Mouse (Mus musculus): ENCODE results near the gene Tmtc1. TPM values are rescaled to one million over a fixed set of nuclear protein-coding genes. Genes with fewer than 3 reads are reported as not detected.

Tmtc1 gene
- polyA plus RNA-seq, 1 experiment from 2014 or later = 2.4 TPM

DNA sequence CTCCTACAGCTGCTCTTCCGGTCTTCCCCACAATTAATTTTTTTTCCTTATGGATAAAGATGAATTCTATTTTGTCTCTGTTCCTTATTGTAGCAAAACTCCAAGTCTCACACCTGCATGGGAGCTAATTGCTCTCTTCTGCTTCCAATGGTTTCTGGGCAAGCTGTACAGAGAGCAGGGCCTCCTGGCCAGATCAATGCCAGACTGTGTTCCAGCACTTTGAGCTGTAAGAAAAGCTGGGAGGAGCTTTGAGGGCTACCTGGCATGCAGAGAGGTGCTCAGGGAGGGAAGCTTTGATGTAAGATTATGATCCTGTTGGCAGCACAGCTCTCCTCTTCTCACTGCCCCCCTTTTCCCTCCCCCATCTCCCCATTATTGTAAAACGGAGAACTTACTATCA, 10.6 kb upstream of the Tmtc1 start:
- no peaks in the 10 kb centered on the region for H3K4me1 ChIP-seq
- H3K4me2 ChIP-seq = no peak overlapping the region
- H3K9me3 ChIP-seq = no peaks in the 10 kb centered on the region
- no peaks in the 10 kb centered on the region for H3K36me3 ChIP-seq
- no peak overlapping the region for H3K27ac ChIP-seq
- no peak overlapping the region for H3K4me3 ChIP-seq (replicated peaks)
- no peak for ATAC-seq (ENCODE audit: insufficient read depth, low FRiP score, low read depth)
- 83% methylated on average over 2 of the region's 2 CpGs for WGBS
- H3K27me3 ChIP-seq (replicated peaks) = no peaks in the 10 kb centered on the region
- no peak overlapping the region for H3K9ac ChIP-seq

DNA sequence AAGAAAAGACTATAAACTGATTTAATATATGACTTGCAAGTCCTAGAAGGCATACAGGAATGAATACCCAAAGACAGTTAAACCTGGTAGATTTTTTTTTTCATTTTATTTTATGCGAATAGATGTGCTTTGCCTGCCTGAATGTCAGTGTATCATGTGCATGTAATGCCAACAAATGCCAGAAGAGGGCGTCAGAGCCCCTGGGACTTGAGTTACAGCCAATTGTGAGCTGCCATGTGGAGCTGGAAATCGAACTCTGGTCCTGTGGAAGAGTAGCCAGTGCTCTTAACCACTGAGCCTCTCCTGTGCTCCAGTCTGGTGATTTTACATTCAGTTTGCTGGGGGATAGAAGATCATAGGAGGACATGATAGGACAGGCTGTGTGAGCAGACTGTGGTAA, 4.0 kb upstream of the Tmtc1 start:
- Histone ChIP-seq H3K4me3 (replicated peaks) (no peak overlapping the region), H3K27me3 (replicated peaks) (peaks cover 15% of the 10 kb centered on the region; the same call in 1 of the 2 replicates), H3K9ac (no peak overlapping the region), H3K36me3 (no peaks in the 10 kb centered on the region), H3K9me3 (no peaks in the 10 kb centered on the region), H3K27ac (no peak overlapping the region), H3K4me2 (no peak overlapping the region), H3K4me1 (peaks cover 3% of the 10 kb centered on the region; the same call in 1 of the 2 replicates)
- no peak for ATAC-seq (ENCODE audit: insufficient read depth, low FRiP score, low read depth)
- WGBS = 64% methylated on average over 3 of the region's 3 CpGs

DNA sequence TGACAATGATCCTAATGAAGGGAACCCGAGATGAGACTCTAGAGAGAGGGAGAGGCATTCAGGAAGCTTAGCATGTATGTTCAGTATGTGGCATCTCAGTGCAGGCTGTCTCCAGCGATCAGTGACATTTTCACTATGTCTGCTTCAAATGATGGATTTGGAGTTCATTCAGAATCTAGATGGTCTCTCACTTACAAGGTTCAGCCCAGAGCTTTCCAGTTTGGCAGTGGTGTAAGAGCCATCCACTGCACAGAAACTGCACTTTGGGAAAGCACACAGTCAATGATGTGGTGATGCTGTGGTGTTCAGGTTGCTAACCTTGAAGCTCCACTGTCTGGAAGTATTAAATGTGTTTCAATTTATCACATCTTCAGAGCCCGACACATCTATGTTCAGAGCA, 1.9 kb upstream of the Tmtc1 start:
- H3K4me2 ChIP-seq = no peak overlapping the region
- no peak overlapping the region for H3K4me3 ChIP-seq (replicated peaks)
- no peaks in the 10 kb centered on the region for H3K9me3 ChIP-seq
- no peak overlapping the region for H3K9ac ChIP-seq
- 63% methylated on average over 3 of the region's 3 CpGs for WGBS
- no peaks in the 10 kb centered on the region for H3K36me3 ChIP-seq
- no peak for ATAC-seq (ENCODE audit: insufficient read depth, low FRiP score, low read depth)
- H3K27me3 ChIP-seq (replicated peaks) = peaks cover 23% of the 10 kb centered on the region
- peaks cover 13% of the 10 kb centered on the region; the same call in 1 of the 2 replicates for H3K4me1 ChIP-seq
- H3K27ac ChIP-seq = no peak overlapping the region

DNA sequence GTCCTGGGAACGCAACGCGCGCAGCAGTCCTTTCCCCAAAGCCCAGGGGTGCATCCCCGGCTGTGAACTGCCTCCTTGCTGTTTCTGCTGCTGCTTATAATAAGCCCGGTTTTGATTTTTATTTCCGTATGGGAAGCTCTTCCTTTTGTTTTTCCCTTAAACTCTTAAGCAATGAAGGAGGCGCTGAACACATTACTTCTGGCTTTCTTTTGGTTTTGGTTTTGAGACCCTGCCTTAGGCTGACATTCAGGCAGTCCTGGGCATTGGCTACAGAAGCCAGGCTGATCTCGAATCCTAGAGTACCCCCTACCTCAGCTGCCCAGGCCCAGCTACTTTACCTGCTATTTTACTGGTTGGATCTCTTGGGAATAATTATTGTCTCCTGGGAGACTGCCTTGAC, 607 bp upstream of the Tmtc1 start:
- 9% methylated on average over 9 of the region's 9 CpGs for WGBS
- ATAC-seq (ENCODE audit: insufficient read depth, low FRiP score, low read depth) = no peak

DNA sequence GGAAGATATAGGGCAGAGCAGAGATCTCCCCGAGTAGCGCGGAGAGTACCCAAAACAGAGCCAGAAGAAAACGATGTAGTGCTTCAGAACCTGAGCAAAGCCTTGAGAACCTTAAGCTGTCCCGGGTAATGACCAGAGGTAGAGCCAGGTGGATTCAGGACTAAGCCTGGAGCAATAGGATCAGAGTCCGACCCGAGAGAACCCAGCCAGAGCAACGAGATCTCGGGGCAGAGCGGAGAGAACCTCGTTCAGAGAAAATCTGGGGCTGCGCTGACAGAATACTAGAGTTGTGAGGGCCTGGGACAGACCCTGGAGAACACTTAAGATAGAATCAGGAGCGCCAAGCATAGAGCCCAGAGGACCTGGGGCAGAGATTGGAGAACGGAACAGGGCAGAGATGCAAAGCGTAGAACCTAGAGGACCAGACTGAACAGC, 881 bp downstream of the Tmtc1 start:
- Histone ChIP-seq H3K9me3 (no peaks in the 10 kb centered on the region), H3K4me2 (peak overlapping the region; percentile 96), H3K27ac (no peak overlapping the region), H3K4me3 (replicated peaks) (peak overlapping the region; percentile 67), H3K27me3 (replicated peaks) (peaks cover 23% of the 10 kb centered on the region), H3K4me1 (peaks cover 13% of the 10 kb centered on the region; the same call in 1 of the 2 replicates), H3K36me3 (no peaks in the 10 kb centered on the region), H3K9ac (peak overlapping the region; percentile 29; the same call in 1 of the 2 replicates)
- 0 out of 2 replicates have a peak, but pooled peaks have one; percentile 16 for ATAC-seq (ENCODE audit: insufficient read depth, low FRiP score, low read depth)
- 3% methylated on average over 15 of the region's 15 CpGs for WGBS

More for the DNA sequence above, 607 bp upstream of the Tmtc1 start:
- Histone ChIP-seq H3K27ac (no peak overlapping the region), H3K9me3 (no peaks in the 10 kb centered on the region), H3K36me3 (no peaks in the 10 kb centered on the region), H3K4me1 (peaks cover 13% of the 10 kb centered on the region; the same call in 1 of the 2 replicates), H3K9ac (peak overlapping the region; percentile 29; the same call in 1 of the 2 replicates), H3K27me3 (replicated peaks) (peaks cover 23% of the 10 kb centered on the region), H3K4me2 (peak overlapping the region; percentile 96), H3K4me3 (replicated peaks) (peak overlapping the region; percentile 67)

DNA sequence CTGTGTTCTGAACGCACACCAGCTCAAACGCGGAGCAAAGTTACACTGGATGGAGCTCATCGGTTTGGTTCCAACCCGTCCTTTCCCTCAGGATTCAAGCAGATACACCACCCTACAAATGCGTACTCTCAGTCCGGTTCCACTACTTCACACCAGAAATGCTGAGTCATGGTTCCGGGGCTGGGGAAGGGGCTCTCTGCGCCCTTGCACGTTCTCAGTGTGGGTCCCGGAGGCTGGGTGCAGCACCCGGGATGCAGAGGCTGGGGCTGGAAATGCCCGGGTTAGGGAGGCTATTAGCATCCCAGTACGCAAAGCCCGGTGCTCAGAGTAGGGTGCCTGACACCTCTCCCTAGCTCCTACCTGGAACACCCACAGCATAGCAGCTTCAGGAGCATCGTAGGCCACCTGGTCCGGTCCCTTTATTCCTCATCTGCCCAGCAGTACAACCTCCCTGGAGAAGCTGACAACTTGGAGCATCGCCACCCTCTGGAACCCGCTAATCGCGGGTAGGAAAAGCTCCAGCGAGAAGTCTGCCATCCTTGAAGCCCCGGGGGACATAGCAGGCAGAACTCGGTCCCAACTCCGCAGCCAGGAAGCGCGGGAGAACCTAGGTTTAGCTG, 1.4 kb downstream of the Tmtc1 start:
- no peaks in the 10 kb centered on the region for H3K36me3 ChIP-seq
- H3K27ac ChIP-seq = no peak overlapping the region
- peaks cover 23% of the 10 kb centered on the region for H3K27me3 ChIP-seq (replicated peaks)
- H3K4me1 ChIP-seq = peaks cover 13% of the 10 kb centered on the region; the same call in 1 of the 2 replicates
- peak overlapping the region; percentile 96 for H3K4me2 ChIP-seq
- no peaks in the 10 kb centered on the region for H3K9me3 ChIP-seq
- peak overlapping the region; percentile 29; the same call in 1 of the 2 replicates for H3K9ac ChIP-seq
- 1% methylated on average over 27 of the region's 27 CpGs for WGBS
- H3K4me3 ChIP-seq (replicated peaks) = peak overlapping the region; percentile 67
- ATAC-seq (ENCODE audit: insufficient read depth, low FRiP score, low read depth) = no peak

DNA sequence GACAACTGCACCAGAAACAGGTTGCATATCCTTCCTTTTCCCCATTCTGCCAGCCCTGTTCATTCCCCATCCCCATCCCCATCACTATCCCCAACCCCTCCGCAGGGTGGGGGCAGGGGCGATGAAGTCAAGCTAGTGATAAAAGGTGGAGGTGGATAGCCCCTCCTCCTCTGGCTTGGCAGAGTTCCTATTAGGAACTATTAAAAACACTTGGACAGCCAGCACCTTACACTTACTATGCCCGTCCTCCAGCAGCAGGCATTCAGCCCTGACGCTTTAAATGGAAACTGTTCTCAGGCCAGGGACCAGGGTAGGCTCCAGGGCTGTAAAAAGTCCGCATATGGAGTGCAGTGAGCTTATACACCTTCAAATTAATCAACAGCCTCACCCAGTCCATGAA, 2.3 kb downstream of the Tmtc1 start:
- WGBS = 14% methylated on average over 5 of the region's 5 CpGs

DNA sequence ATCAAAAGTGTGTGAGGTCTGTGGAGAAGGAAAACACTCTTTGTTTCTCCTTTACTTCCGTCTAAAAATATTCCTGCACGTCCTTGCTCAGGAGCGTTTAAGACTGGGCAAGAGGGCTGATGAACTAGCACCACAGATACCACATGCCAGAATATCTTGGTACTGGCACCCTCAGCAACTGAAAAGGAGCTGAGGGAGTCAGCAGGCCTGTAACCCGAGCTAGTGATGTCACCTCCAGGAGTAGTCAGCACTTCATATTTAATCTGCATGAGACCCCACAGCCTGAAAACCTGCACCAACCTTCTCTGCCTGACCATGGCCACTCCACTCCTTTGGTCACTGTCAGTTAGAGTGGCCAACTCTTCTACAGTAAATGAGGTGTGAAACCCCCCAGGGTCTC, 5.1 kb downstream of the Tmtc1 start:
- no peaks in the 10 kb centered on the region for H3K9me3 ChIP-seq
- H3K27ac ChIP-seq = no peak overlapping the region
- H3K4me2 ChIP-seq = no peak overlapping the region
- H3K9ac ChIP-seq = no peak overlapping the region
- H3K4me1 ChIP-seq = peaks cover 13% of the 10 kb centered on the region; the same call in 1 of the 2 replicates
- peaks cover 12% of the 10 kb centered on the region for H3K27me3 ChIP-seq (replicated peaks)
- WGBS = 67% methylated on average over 4 of the region's 4 CpGs
- no peak overlapping the region for H3K4me3 ChIP-seq (replicated peaks)
- H3K36me3 ChIP-seq = no peaks in the 10 kb centered on the region
- no peak for ATAC-seq (ENCODE audit: insufficient read depth, low FRiP score, low read depth)

More for the DNA sequence above, 2.3 kb downstream of the Tmtc1 start:
- Histone ChIP-seq H3K4me3 (replicated peaks) (peak overlapping the region; percentile 67), H3K4me2 (peak overlapping the region; percentile 96), H3K36me3 (no peaks in the 10 kb centered on the region), H3K9me3 (no peaks in the 10 kb centered on the region), H3K27ac (no peak overlapping the region), H3K27me3 (replicated peaks) (peaks cover 23% of the 10 kb centered on the region), H3K9ac (no peak overlapping the region), H3K4me1 (peaks cover 13% of the 10 kb centered on the region; the same call in 1 of the 2 replicates)
- ATAC-seq (ENCODE audit: insufficient read depth, low FRiP score, low read depth) = no peak

DNA sequence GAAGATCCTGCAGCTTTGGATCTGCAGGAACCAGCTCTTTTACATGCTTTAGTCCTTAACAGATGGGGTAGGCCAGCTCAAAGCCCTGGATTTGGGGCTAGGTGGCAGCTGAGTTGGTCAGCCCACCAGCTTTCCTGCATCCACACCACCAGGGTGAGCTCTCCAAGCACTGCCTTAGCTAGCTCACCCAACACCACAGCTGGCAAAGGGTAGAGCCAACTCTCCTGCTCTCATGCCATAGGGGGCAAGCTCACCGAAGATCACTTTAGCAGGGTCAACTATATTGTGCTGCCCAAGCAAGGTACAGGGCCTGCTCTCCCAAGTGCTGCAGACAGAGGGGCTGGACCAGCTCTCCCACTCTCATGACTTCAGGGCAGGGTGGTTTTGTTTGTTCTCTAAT, 6.6 kb downstream of the Tmtc1 start:
- 0 out of 2 replicates have a peak, but pooled peaks cover 4% of the 10 kb centered on the region for H3K4me1 ChIP-seq
- no peak overlapping the region for H3K4me2 ChIP-seq
- no peak for ATAC-seq (ENCODE audit: insufficient read depth, low FRiP score, low read depth)
- H3K27me3 ChIP-seq (replicated peaks) = peaks cover 2% of the 10 kb centered on the region; the same call in 1 of the 2 replicates
- WGBS = 93% methylated on average over 1 of the region's 1 CpGs
- no peak overlapping the region for H3K4me3 ChIP-seq (replicated peaks)
- no peak overlapping the region for H3K27ac ChIP-seq
- H3K36me3 ChIP-seq = no peaks in the 10 kb centered on the region
- no peaks in the 10 kb centered on the region for H3K9me3 ChIP-seq
- no peak overlapping the region for H3K9ac ChIP-seq

DNA sequence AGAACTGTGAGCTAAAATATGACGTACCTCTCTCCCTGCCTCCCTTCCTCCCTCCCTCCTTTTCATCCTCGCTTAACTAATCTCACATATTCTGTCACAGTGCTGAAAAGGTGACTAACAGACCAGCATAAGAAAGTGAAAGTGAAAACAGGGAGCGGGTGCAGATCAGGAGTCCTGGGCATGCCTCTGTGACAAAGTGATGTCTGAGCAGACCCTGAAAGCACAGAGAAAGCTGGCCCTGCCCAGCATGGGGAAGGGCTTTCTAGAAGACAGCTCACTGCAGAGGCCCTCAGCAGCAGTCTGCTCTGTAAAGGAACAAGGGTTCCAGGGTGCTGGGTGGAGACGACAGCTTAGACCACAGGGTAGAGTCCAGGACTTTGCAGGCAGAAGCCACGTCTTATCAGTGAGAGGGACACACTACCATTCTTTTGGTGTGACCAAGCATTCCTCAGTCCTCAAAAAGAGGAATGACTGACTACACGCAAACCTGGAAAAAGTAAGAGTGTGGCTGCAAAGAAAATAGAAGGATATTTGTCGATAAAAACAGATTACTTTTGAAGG, 7.7 kb downstream of the Tmtc1 start:
- WGBS = 77% methylated on average over 7 of the region's 7 CpGs
- Histone ChIP-seq H3K27ac (no peak overlapping the region), H3K9ac (no peak overlapping the region), H3K4me2 (no peak overlapping the region), H3K4me1 (no peaks in the 10 kb centered on the region), H3K27me3 (replicated peaks) (no peaks in the 10 kb centered on the region), H3K4me3 (replicated peaks) (no peak overlapping the region), H3K9me3 (no peaks in the 10 kb centered on the region), H3K36me3 (no peaks in the 10 kb centered on the region)
- ATAC-seq (ENCODE audit: insufficient read depth, low FRiP score, low read depth) = no peak

DNA sequence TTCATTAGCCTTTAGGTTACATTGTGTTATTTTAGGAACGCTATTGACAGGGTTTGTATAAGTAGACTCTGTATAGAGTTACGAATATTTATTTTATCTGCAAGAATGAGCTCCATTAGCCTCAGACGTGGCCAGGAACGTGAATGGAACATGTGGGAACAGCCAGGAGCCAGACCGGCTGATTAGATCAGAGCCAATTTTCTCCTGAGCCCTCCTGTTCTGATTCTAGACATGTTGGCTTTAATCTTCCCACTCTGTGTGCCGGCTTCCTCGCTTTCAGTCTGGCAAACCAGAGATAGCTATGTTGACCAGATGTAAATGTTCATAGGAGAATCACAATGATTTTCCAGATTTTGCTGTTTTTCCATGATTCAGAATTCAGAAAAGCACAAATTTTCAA, 22.6 kb downstream of the Tmtc1 start:
- H3K36me3 ChIP-seq = no peaks in the 10 kb centered on the region
- no peak for ATAC-seq (ENCODE audit: insufficient read depth, low FRiP score, low read depth)
- WGBS = 35% methylated on average over 7 of the region's 7 CpGs
- no peak overlapping the region for H3K9ac ChIP-seq
- H3K4me1 ChIP-seq = no peaks in the 10 kb centered on the region
- no peak overlapping the region for H3K27ac ChIP-seq
- H3K4me3 ChIP-seq (replicated peaks) = no peak overlapping the region
- H3K27me3 ChIP-seq (replicated peaks) = no peaks in the 10 kb centered on the region
- no peak overlapping the region for H3K4me2 ChIP-seq
- no peaks in the 10 kb centered on the region for H3K9me3 ChIP-seq

DNA sequence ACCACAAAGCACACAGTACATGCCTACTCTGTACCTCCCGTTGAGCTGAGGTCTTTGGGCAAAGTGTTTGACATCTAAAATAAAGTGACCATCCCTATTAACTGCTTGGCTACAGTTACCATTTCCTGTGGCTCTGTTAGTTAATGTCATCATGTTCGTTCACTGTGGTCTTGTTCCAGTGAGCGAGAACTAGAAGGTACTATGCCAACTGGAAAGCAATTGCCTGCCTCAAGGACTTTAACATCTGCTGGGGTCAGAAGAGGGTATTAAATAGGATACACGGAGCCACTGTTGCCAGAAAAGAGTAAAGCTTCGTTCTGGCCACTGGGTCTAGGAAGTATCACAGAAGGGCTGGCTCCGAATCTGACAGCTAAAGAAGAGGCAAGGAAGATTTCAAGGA, 23.8 kb downstream of the Tmtc1 start:
- Histone ChIP-seq H3K4me1 (no peaks in the 10 kb centered on the region), H3K9me3 (no peaks in the 10 kb centered on the region), H3K36me3 (no peaks in the 10 kb centered on the region), H3K4me3 (replicated peaks) (no peak overlapping the region), H3K9ac (no peak overlapping the region), H3K4me2 (no peak overlapping the region), H3K27ac (no peak overlapping the region), H3K27me3 (replicated peaks) (no peaks in the 10 kb centered on the region)
- WGBS = 64% methylated on average over 6 of the region's 6 CpGs
- no peak for ATAC-seq (ENCODE audit: insufficient read depth, low FRiP score, low read depth)
